Mouse (Mus musculus): ENCODE data around the gene Grip2. TPM values are rescaled to one million over a fixed set of nuclear protein-coding genes. Genes with fewer than 3 reads are reported as not detected.
A peak's percentile ranks its signal among the peaks of the same experiment; 100 is the strongest.

The Grip2 gene
- polyA plus RNA-seq, 2 experiments from 2014 or later = 0.29 to 0.30 TPM

GRCm38 (mm10) chr6:91795640-91796039 is 31.4 kb downstream of the Grip2 start:
- no peak for ATAC-seq

GRCm38 (mm10) chr6:91788311-91788798 is 38.7 kb downstream of the Grip2 start:
- no peak for ATAC-seq

- ATAC-seq = no peak
These were observed 42.0 kb downstream of the Grip2 start for GRCm38 (mm10) chr6:91785018-91785417.

GRCm38 (mm10) chr6:91779206-91779605 is 47.8 kb downstream of the Grip2 start:
- no peak for ATAC-seq

GRCm38 (mm10) chr6:91776543-91776942 is 50.5 kb downstream of the Grip2 start:
- ATAC-seq = peak; percentile 64

- ATAC-seq = no peak
These were observed 53.1 kb downstream of the Grip2 start for GRCm38 (mm10) chr6:91773951-91774350.

GRCm38 (mm10) chr6:91767550-91767949 is 59.5 kb downstream of the Grip2 start:
- no peak for ATAC-seq

- ATAC-seq = no peak
These were observed 64.9 kb downstream of the Grip2 start for GRCm38 (mm10) chr6:91762051-91762742.

- ATAC-seq = no peak
These were observed 72.2 kb downstream of the Grip2 start for GRCm38 (mm10) chr6:91754845-91755244.

GRCm38 (mm10) chr6:91754098-91754497 is 73.0 kb downstream of the Grip2 start:
- no peak for ATAC-seq

- no peak for ATAC-seq
These were observed 74.2 kb downstream of the Grip2 start for GRCm38 (mm10) chr6:91752884-91753283.

GRCm38 (mm10) chr6:91750976-91751375 is 76.1 kb downstream of the Grip2 start:
- no peak for ATAC-seq

GRCm38 (mm10) chr6:91746776-91747175 is 80.3 kb downstream of the Grip2 start:
- no peak for ATAC-seq

- no peak for ATAC-seq
These were observed 81.0 kb downstream of the Grip2 start for GRCm38 (mm10) chr6:91745947-91746582.

- ATAC-seq = no peak
These were observed 81.8 kb downstream of the Grip2 start for GRCm38 (mm10) chr6:91745246-91745645.

- no peak for ATAC-seq
These were observed 83.2 kb downstream of the Grip2 start for GRCm38 (mm10) chr6:91743886-91744285.

GRCm38 (mm10) chr6:91742995-91743394 is 84.1 kb downstream of the Grip2 start:
- no peak for ATAC-seq

GRCm38 (mm10) chr6:91742466-91742865 is 84.6 kb downstream of the Grip2 start:
- no peak for ATAC-seq

- ATAC-seq = peak; percentile 84
These were observed 86.0 kb downstream of the Grip2 start for GRCm38 (mm10) chr6:91741046-91741445.

GRCm38 (mm10) chr6:91738058-91738457 is 89.0 kb downstream of the Grip2 start:
- no peak for ATAC-seq

GRCm38 (mm10) chr6:91737451-91737850 is 89.6 kb downstream of the Grip2 start:
- ATAC-seq = no peak

- ATAC-seq = no peak
These were observed 90.6 kb downstream of the Grip2 start for GRCm38 (mm10) chr6:91736471-91736870.

GRCm38 (mm10) chr6:91732138-91732537 is 94.9 kb downstream of the Grip2 start:
- ATAC-seq = no peak

GRCm38 (mm10) chr6:91729677-91730127 is 97.3 kb downstream of the Grip2 start:
- ATAC-seq = no peak
